Mouse (Mus musculus): ENCODE measurements at regions not wholly inside any gene's neighbourhood (a gene's known extent, or its start where the extent isn't known, plus 50 kb on each side); places are given as distances from the start of the nearest gene placed in this dataset.

- no peak for DNase-seq
These were observed 104.2 kb downstream of the Dyrk2 start for GRCm38 (mm10) chr10:118765544-118766441.

GRCm38 (mm10) chr10:118766826-118767225, 103.2 kb downstream of the Dyrk2 start:
- DNase-seq, result no peak

- DNase-seq, result no peak
These were observed 100.3 kb downstream of the Dyrk2 start for GRCm38 (mm10) chr10:118769751-118770150.

- DNase-seq, result no peak
These were observed 91.4 kb downstream of the Dyrk2 start for GRCm38 (mm10) chr10:118778656-118779055.

GRCm38 (mm10) chr10:118780831-118781569, 89.0 kb downstream of the Dyrk2 start:
- DNase-seq, result no peak

GRCm38 (mm10) chr10:118781811-118782232, 88.2 kb downstream of the Dyrk2 start:
- DNase-seq, result no peak

- no peak for DNase-seq
These were observed 87.4 kb downstream of the Dyrk2 start for GRCm38 (mm10) chr10:118782646-118783045.

GRCm38 (mm10) chr10:118787280-118787690, 82.7 kb downstream of the Dyrk2 start:
- no peak for DNase-seq

GRCm38 (mm10) chr10:118792352-118793100, 77.5 kb downstream of the Dyrk2 start:
- DNase-seq, result no peak

- no peak for DNase-seq
These were observed 76.2 kb downstream of the Dyrk2 start for GRCm38 (mm10) chr10:118793794-118794193.

- no peak for DNase-seq
These were observed 75.5 kb downstream of the Dyrk2 start for GRCm38 (mm10) chr10:118794395-118795060.

- DNase-seq, result no peak
These were observed 75.0 kb downstream of the Dyrk2 start for GRCm38 (mm10) chr10:118795061-118795407.

- DNase-seq, result no peak
These were observed 73.5 kb downstream of the Dyrk2 start for GRCm38 (mm10) chr10:118796512-118796911.

- DNase-seq, result no peak
These were observed 72.8 kb downstream of the Dyrk2 start for GRCm38 (mm10) chr10:118797256-118797655.

GRCm38 (mm10) chr10:118799767-118800166, 70.2 kb downstream of the Dyrk2 start:
- no peak for DNase-seq

- no peak for DNase-seq
These were observed 66.0 kb downstream of the Dyrk2 start for GRCm38 (mm10) chr10:118803922-118804557.

GRCm38 (mm10) chr10:118804574-118804973, 65.4 kb downstream of the Dyrk2 start:
- no peak for DNase-seq
